Mouse (Mus musculus) Patski (cell line): ENCODE measurements around the gene Zfp978. TPM values are rescaled to one million over a fixed set of nuclear protein-coding genes. Genes with fewer than 3 reads are reported as not detected.
"Not testable (repeated sequence)": the region's sequence is repeated elsewhere in the genome, so short reads cannot be mapped to it uniquely, and the experiment has no call there.

Experiments
- ATAC-seq: fragments of 100-300 bp; one replicate; pipeline ENCODE4 v1.8.0; 2021
- CTCF ChIA-PET: fragments of 350-600 bp; sonication (Branson Sonifier 250); formaldehyde crosslinking; loops from one replicate; lab custom pipeline; 2022; ENCODE audit warnings: inconsistent platforms; lab: Charles Lee
- POLR2A ChIA-PET: fragments of 350-600 bp; sonication (Branson Sonifier 250); formaldehyde crosslinking; loops from one replicate; lab custom pipeline; 2022; ENCODE audit warnings: antibody characterized with exemption, inconsistent platforms; lab: Charles Lee
- DNase-seq: peaks from one replicate; pipeline ENCODE4 v3.0.0-alpha.2; 2011; ENCODE audit warnings: low read depth, low spot score
- H3K27me3 ChIP-seq: fragments of 371-371 bp; one replicate; pipeline ENCODE4 v1.5.1; 2021
- CTCF ChIP-seq: fragments of 100-300 bp; IDR thresholded peaks from one replicate; pipeline ENCODE4 v1.5.1; 2021
- in situ Hi-C: fragments of 300-500 bp; cut with MboI; formaldehyde crosslinking; loops from 3 replicates; pipeline ENCODE4 v1.11.1; 2018; ENCODE audit warnings: low pct_unique_long_range_greater_than_20kb, mixed read lengths
- polyA plus RNA-seq: library from polyadenylated mRNA; unstranded; gene quantifications from one replicate; pipeline ENCODE4 v1.2.3, GENCODE M21; 2021

Zfp978 gene
- polyA plus RNA-seq: 0.17 TPM

DNA sequence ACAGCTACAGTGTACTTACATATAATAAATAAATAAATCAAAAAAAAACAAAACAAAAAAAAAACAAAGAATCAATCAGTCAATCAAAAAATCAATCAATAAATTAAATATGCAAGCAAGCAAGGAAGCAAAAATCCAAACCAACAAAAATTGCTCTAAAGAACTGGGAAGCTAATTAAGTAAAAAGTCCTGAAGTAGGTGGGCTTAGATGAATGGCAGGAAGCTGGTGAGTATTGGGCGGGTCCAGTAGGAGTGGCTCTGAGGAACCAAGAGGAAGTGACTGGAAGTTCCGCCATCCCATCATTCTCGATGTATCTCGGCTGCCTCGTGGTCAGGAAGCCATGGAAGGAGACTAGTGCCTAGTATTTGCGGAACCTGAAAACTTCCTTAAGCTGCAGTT, at the start of gene Zfp978:
TSS of gene Zfp978 (plus strand) at position 301 of the 400 bp plus-strand sequence.
- DNase-seq, H3K27me3 ChIP-seq, POLR2A ChIA-PET, in situ Hi-C loops, ATAC-seq, CTCF ChIA-PET: not testable (repeated sequence)

DNA sequence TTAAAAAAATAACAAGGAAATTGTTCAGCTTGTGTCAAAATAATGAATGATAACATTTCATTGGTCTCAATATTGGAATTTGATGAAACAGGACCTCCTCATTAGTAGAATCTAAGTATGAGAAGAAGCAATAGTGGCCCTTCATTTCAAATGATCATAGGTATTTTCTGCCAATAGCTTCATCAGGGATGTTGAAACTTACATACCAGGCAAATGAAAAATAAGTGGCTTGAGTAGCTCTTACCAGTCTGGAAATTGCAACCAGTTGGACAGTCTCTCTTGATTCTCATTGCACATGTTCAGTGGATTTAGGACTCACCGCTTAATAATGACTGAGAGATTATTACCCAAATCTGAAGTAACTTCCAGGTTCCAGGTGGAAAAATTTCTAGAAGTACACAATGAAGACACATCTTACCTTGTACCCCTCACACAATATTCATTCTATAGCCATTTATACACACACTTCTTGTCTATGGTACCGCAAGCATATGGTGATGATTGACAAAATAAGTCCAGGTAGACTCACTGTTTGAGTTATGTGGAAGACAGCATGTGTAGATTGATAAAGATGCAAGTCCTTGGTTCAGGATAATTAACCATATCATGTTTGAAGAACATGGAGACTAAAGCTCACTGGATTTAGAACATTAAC, 25.9 kb upstream of the Zfp978 start:
- ATAC-seq, DNase-seq, POLR2A ChIA-PET, H3K27me3 ChIP-seq, CTCF ChIA-PET: not testable (repeated sequence)
- in situ Hi-C loops: loop anchor here (25.0 kb wide), 2 partner anchors 177 to 1798 kb away; no protein-coding TSS in a partner anchor

DNA sequence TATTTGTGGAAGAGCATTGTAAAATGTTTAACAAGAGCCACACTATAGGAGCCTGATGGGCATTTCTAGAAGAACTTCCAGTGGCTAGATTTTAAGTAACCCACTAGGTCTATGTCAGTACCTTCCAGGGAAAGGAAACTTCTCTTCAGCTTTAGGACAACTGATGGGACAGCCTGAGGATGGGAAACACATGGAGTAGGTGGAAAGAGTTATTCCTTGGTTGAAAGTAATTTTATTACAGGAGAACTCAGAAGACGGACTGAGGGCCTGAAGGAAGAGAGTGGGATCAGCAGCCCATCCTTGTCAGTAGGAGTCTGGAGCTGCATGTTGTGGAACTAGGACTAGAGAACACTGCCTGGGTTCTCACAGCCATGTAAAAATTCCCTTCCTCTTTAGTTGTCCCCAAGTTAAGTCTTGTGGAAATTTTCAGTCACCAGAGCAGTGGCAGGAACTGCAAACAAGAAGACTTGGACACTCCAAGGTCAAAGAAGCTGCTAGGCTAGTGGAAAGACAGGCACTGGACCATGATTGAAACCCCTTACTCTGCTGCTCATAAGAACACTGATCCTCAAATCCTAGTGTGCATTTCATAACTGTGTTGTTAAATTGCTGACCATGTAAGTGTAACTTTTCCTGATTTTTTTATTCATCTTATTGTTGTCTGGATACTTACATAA, 25.3 kb upstream of the Zfp978 start:
- POLR2A ChIA-PET, H3K27me3 ChIP-seq, DNase-seq, CTCF ChIA-PET, ATAC-seq: not testable (repeated sequence)
- in situ Hi-C loops: loop anchor here (25.0 kb wide), 2 partner anchors 176 to 1799 kb away; no protein-coding TSS in a partner anchor

DNA sequence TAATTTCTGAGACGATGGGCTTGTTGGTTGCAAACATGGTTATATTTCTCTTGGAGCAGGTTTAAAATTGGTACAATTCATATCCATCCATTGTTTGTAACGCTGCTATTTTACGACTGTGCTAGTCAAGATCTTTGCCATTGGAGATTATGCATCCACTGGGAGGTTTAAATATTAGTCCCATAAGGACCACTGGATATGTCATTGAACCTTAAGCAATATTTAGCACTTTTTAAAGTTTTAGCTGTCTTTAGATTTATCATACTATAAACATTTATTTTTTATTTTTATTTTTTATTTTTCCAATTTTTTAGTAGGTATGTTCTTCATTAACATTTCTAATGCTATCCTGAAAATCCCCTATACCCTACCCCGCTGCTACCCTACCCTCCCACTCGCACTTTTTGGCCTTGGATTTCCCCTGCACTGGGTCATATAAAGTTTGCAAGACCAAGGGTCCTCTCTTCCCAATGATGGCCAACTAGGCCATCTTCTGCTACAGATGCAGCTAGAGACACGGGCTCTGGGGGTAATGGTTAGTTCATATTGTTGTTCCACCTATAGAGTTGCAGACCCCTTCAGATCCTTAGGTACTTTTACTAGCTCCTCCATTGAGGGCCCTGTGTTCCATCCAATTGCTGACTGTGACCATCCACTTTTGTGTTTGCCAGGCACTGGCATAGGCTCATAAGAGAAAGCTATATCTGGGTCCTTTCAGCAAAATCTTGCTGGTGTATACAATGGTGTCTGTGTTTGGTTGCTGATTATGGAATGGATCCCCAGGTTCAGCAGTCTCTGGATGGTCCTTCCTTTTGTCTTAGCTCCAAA, 24.5 kb upstream of the Zfp978 start:
- in situ Hi-C loops: loop anchor here (25.0 kb wide), 2 partner anchors 176 to 1799 kb away; no protein-coding TSS in a partner anchor
- ATAC-seq, H3K27me3 ChIP-seq, POLR2A ChIA-PET, DNase-seq, CTCF ChIA-PET: not testable (repeated sequence)

DNA sequence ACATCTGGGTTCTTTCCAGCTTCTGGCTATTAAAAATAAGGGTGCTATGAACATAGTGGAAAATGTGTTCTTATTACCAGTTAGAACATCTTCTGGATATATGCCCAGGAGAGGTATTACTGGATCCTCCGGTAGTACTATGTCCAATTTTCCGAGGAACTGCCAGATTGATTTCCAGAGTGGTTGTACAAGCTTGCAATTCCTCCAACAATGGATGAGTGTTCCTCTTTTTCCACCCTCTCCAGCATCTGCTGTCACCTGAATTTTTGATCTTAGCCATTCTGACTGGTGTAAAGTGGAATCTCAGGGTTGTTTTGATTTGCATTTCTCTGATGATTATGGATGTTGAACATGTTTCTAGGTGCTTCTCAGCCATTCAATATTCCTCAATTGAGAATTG, 23.6 kb upstream of the Zfp978 start:
- CTCF ChIA-PET, ATAC-seq, H3K27me3 ChIP-seq, DNase-seq, POLR2A ChIA-PET: not testable (repeated sequence)
- in situ Hi-C loops: loop anchor here (25.0 kb wide), 2 partner anchors 175 to 1800 kb away; no protein-coding TSS in a partner anchor

DNA sequence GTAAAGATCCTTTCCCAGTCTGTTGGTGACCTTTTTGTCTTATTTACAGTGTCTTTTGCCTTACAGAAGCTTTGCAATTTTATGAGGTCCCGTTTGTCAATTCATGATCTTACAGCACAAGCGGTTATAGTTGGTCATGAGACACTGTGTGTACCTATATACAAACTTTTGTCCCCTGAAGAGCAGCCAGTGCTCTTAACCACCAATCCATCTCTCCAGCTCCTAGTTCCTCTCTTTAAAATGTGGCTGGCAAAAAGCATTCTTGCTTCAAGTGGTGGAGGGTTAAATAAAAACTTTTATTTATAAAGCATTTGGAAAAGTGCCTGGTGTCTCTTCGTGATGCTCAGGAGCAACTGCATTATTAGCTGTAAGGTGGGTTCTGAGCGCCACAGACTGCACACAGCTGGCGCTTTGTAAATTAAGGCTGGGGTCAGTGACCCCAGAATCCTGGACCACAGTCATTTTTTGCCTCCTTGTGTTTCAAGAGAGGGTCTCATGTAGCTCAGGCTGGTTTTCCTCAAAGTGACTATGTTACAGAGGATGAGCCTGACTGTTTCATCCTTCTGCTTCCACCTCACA, 23.0 kb upstream of the Zfp978 start:
- CTCF ChIA-PET: no interaction called here
- POLR2A ChIA-PET: no interaction called here
- H3K27me3 ChIP-seq: no peaks in the 10 kb centered on the region
- in situ Hi-C loops: loop anchor here (25.0 kb wide), 2 partner anchors 174 to 1801 kb away; no protein-coding TSS in a partner anchor
- TF ChIP-seq CTCF: no peak
- ATAC-seq (no peak), DNase-seq (no peak)

DNA sequence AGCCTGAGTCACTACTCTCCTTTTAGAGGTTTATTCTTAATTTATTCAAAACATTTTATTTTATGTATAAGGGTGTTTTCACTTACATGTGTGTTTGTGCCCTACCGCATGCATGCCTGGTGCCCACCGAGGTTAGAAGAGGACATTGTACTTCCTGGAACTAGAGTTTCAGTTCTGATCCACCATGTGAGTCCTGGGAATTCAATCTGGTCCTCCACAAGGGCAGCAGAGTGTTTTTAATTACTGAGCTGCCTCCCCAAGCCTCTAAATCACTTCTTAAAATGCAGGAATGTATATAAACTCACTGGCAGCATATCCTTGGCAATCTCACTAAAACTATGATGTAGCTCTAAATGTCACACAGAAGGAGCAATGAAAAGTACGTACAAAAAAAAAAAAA, 22.4 kb upstream of the Zfp978 start:
- in situ Hi-C loops: loop anchor here (25.0 kb wide), 2 partner anchors 174 to 1801 kb away; no protein-coding TSS in a partner anchor
- CTCF ChIA-PET, H3K27me3 ChIP-seq, DNase-seq, POLR2A ChIA-PET, ATAC-seq: not testable (repeated sequence)

DNA sequence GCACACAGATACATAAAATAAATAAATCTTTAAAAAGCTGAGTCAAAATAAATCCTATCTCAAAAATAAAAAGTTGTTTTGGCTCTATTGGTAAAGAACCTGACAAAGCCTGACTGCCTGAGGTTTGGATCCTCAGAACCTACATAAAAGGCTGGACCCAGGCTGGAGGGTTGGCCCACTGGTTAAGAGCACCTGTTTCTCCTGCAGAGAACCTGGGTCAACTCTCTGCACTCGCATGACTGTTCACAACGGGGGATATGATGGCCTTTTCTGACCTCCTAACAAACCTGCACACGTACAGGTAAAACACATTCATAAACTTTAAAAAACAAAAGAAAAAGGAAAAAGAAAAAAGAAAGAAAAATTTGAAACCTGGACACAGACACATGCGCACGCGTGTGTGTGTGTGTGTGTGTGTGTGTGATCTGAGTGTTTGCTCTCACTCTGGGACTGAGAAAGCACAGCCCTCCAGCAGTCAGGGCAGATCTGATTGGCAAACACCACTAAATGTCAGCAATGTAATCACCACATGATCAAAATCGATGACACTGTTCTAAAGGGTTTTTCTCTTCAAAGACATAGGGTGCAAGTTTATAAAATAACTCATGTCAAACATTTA, 21.4 kb upstream of the Zfp978 start:
- POLR2A ChIA-PET: not testable (repeated sequence)

DNA sequence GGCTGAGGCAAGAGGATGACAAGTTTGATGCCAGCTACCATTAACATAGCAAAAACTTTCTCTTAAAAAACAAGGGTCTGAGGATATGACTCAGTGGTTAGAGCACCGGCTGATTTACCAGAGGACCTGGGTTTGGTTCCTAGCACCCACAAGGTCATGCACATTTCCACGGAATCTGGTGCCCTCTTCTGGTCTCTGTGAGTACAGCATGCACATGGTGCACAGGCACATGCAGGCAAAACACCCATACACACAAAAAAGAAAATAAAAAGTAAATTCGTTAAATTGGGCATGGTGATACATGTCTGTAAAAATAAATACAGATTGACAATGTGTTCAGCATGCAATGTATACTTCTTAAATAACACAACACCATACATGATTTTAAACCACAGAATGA, 20.9 kb upstream of the Zfp978 start:
- CTCF ChIA-PET, POLR2A ChIA-PET: not testable (repeated sequence)
- in situ Hi-C loops: loop anchor here (25.0 kb wide), 2 partner anchors 172 to 1803 kb away; no protein-coding TSS in a partner anchor

More for the DNA sequence above, 21.4 kb upstream of the Zfp978 start:
- CTCF ChIA-PET, H3K27me3 ChIP-seq, ATAC-seq, DNase-seq: not testable (repeated sequence)
- in situ Hi-C loops: loop anchor here (25.0 kb wide), 2 partner anchors 173 to 1802 kb away; no protein-coding TSS in a partner anchor

DNA sequence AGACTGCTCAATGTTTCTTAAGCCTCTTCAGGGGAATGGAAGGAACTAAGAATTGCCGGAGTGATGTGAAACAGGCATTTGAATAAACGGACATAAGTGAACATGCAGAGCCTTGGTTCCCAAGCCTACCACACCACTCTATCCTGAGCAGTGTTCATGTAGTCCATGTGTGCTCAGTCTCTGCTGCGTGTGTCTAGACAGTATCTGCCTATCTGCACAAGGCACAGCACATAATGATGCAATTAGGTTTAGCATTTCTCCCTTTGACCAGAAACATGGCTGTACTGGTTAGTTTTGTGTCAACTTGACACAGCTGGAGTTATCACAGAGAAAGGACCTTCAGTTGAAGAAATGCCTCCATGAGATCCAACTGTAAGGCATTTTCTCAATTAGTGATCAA, 20.2 kb upstream of the Zfp978 start:
- ATAC-seq, CTCF ChIA-PET, POLR2A ChIA-PET, DNase-seq, H3K27me3 ChIP-seq: not testable (repeated sequence)
- in situ Hi-C loops: loop anchor here (25.0 kb wide), 2 partner anchors 171 to 1804 kb away; no protein-coding TSS in a partner anchor

More for the DNA sequence above, 20.9 kb upstream of the Zfp978 start:
- ATAC-seq, H3K27me3 ChIP-seq, DNase-seq: not testable (repeated sequence)

DNA sequence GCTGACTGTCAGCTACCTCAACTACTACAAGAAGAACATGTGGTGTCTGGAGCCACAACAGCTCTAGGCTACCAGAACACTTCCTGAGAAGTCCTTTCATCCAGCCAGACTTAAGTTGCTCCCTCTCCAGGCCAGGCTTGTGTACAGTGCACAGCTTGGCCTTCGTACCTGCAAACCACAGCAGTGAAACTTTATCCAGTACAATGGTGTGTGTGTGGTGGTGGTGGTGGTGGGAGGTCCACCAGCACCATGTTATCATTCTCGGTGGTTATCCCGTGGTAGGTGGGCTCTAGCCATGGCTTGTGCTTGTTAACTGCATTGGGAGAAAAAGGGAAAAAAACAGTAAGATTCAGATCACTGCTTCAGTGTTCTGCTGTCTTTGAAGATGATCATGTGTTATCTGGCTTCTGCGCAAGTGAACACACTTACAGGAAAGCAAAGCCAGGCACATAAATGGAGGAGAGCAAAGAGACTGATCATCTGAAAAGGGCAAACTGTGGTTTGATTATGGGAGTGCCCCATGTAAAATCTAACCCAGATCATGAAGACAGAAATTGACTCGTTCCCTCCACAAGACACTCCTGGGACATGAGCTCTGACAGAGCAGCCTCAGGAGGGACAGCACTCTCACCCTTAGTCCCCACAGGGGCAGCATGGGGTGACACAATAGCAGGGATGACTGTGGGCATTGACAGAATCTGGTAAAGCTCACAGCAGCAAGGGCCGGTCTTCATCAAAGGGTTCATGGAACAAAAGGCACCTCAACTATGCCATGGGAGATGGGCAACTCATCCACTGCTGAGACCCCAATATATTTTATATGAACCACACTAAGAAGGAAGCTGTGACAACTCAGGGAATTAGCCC, 17.8 kb upstream of the Zfp978 start:
- ATAC-seq, POLR2A ChIA-PET, CTCF ChIA-PET, H3K27me3 ChIP-seq, DNase-seq: not testable (repeated sequence)
- in situ Hi-C loops: loop anchor here (25.0 kb wide), 2 partner anchors 169 to 1806 kb away; no protein-coding TSS in a partner anchor

DNA sequence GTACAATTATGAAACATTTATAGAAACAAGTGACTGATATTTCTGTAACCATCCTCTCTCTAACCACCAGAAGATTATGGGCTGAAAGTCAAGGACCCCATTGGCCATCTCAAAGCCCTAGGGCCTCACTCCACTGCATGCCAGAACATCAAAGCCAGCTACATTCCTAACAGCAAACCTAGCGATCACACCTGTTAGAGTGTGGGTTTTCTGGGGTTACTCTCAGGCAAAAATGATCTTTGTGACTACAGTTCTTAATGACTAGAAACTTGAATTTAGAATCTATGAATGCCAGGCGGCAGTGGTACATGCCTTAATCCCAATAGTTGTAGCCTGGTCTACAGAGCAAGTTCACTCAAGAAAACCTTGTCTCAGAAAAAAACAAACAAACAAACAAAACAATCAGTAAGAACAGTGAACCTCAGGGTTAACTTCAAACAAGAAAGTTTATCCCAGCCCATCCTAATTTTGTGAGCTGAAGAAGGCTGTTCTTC, 16.0 kb upstream of the Zfp978 start:
- ATAC-seq, CTCF ChIA-PET, DNase-seq, H3K27me3 ChIP-seq, POLR2A ChIA-PET: not testable (repeated sequence)
- in situ Hi-C loops: loop anchor here (25.0 kb wide), 2 partner anchors 167 to 1808 kb away; no protein-coding TSS in a partner anchor
